Mouse (Mus musculus): Measurements from ENCODE around the gene Olfr1463.

Gene Olfr1463

DNA sequence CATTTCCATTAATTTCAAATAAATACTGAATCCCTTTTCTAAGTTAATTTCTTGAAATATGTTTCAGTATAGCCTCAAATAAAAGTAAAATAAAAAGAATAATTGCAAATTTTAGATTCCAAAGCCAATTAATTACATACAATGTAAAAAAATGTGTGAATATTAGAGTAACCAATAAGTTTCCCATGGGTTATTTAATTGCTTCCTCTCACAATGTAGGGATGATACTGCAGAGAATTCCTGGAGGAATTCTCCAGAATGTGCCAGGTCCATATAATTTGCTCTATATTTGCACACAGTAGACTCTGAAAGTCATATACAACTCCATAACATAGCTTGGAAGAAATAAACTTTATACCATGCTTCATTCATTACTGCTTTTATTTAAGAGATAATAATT is at the start of gene Olfr1463:
Gene Olfr1463 (plus strand): TSS at position 301 of the 400 bp plus-strand sequence.
- DNase-seq: no peak

DNA sequence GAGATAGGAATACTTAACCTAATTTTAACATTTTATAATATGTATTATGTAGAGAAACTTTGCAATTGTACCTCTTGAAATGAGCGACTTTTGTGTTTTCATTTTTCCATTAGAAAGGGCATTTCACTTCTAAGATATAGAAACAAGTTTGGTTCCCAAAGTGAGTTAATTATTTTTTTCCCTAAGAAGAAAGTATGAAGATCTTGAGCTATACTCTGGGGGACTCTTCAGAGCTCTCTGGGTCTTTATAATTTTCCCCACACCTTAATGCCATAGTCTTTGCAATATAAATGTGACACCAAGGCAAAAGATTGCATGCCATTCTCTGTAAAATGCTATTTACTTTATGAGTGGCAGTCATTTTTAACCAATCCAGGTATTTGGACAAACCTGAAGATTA is 45.7 kb upstream of the Olfr1463 start, which contains the start of gene Olfr1462:
Gene Olfr1462 (plus strand): TSS at position 301 of the 400 bp plus-strand sequence.
- no peak for DNase-seq

GRCm38 (mm10) chr19:13221666-13222065 is 9.5 kb upstream of the Olfr1463 start:
- no peak for DNase-seq

All from cerebellum, postnatal 25 days (tissue).